Mouse (Mus musculus) embryonic facial prominence, embryonic 13.5 days (tissue): Measurements from ENCODE around the gene Macrod1. TPM values are rescaled to one million over a fixed set of nuclear protein-coding genes. Genes with fewer than 3 reads are reported as not detected.

Source experiments
- ATAC-seq: fragments of 200-750 bp; cut with Nextera tagmentation; 2 replicates; pipeline ENCODE4 v1.8.0; 2017; ENCODE audit warnings: low read depth; ENCODE audit not compliant: insufficient number of reproducible peaks, insufficient read depth, low FRiP score, low TSS enrichment
- H3K27ac ChIP-seq: fragments of 300-500 bp; sonication (generic); 2 replicates; pipeline ENCODE4 v1.5.1; 2015; ENCODE audit warnings: moderate library complexity, mild to moderate bottlenecking, inconsistent platforms
- H3K27me3 ChIP-seq: fragments of 300-500 bp; sonication (generic); 2 replicates; pipeline ENCODE4 v1.6.1; 2015; ENCODE audit warnings: mild to moderate bottlenecking, inconsistent platforms
- H3K36me3 ChIP-seq: fragments of 300-500 bp; sonication (generic); 2 replicates; pipeline ENCODE4 v1.6.1; 2015; ENCODE audit warnings: mild to moderate bottlenecking, inconsistent platforms
- H3K4me1 ChIP-seq: fragments of 300-500 bp; sonication (generic); 2 replicates; pipeline ENCODE4 v1.6.1; 2015; ENCODE audit warnings: inconsistent platforms
- H3K4me2 ChIP-seq: fragments of 300-500 bp; sonication (generic); 2 replicates; pipeline ENCODE4 v1.6.1; 2015; ENCODE audit warnings: moderate library complexity, mild to moderate bottlenecking, inconsistent platforms
- H3K4me3 ChIP-seq: fragments of 300-500 bp; sonication (generic); 2 replicates; pipeline ENCODE4 v1.5.1; 2015; ENCODE audit warnings: mild to moderate bottlenecking, inconsistent platforms
- H3K9ac ChIP-seq: fragments of 300-500 bp; sonication (generic); 2 replicates; pipeline ENCODE4 v1.6.1; 2015; ENCODE audit warnings: mild to moderate bottlenecking, inconsistent platforms
- H3K9me3 ChIP-seq: fragments of 300-500 bp; sonication (generic); 2 replicates; pipeline ENCODE4 v1.6.1; 2016; ENCODE audit warnings: inconsistent platforms
- WGBS: fragments of 180-500 bp; shearing (Covaris S2); methylation state at CpG from one replicate; pipeline ENCODE4 v1.1.7; 2015; ENCODE audit warnings: mixed read lengths; 5-methylcytosine and 5-hydroxymethylcytosine counted together
- polyA plus RNA-seq: library from polyadenylated mRNA; unstranded; fragments of >200 nt; fragmentation: Nextera tagmentation; extraction: Ambion mirVana; gene quantifications from 2 replicates; pipeline ENCODE4 v1.2.1, GENCODE M21; 2015

The Macrod1 gene
- polyA plus RNA-seq, 1 experiment from 2014 or later = 9.0 TPM

- Histone ChIP-seq H3K4me3 (no peak overlapping the region), H3K9ac (no peak overlapping the region), H3K9me3 (no peaks in the 10 kb centered on the region), H3K36me3 (peaks cover 10% of the 10 kb centered on the region), H3K4me1 (peaks cover 39% of the 10 kb centered on the region), H3K27me3 (no peaks in the 10 kb centered on the region; the same call in 1 of the 2 replicates), H3K27ac (no peak overlapping the region), H3K4me2 (no peak overlapping the region)
- ATAC-seq = no peak
- 51% methylated on average over 2 of the region's 2 CpGs for WGBS
Observed at GRCm38 (mm10) chr19:7192561-7192967, 136.0 kb downstream of the Macrod1 start.

DNA sequence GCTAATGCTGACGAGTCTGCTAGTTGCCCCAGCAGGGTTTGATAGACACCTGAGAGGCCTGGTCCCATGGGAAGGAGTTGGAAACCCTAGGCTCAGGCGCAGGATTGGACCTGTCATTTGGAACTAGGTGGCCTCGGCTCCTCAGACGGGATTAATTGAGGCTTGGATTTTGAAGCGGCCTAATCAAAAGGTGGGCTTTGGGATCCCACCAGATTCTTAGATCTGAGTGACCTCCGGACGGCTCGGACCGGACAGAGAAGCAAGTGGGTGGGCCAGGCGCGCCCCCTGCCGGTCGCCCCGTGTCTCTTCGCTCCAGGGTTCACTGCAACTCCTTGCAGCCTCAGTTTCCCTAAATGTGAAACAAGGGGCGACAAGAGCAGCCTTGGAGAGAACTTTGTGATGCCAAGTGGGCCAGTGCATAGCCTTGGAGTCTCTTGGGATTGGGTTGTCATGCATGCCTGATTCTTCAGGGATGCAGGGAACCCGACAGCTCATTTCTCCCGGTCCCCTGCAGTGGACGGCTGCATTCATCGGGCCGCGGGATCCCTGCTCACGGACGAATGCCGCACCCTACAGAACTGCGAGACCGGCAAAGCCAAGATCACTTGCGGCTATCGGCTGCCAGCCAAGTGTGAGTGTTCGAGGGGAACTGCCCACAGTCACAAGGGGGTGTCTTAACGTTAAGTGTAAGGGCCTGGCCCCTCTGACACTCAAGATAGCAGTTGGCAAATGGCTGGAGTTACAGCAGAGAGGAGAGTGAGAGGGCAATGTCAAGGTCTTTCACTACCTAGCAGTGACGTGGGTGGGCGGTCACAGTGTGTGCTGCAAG is 139.5 kb downstream of the Macrod1 start:
- ATAC-seq = no peak
- Histone ChIP-seq H3K4me3 (no peak overlapping the region), H3K9me3 (no peaks in the 10 kb centered on the region), H3K27me3 (no peaks in the 10 kb centered on the region), H3K4me2 (peak overlapping the region; percentile 5; the same call in 1 of the 2 replicates), H3K36me3 (peaks cover 45% of the 10 kb centered on the region), H3K4me1 (peaks cover 38% of the 10 kb centered on the region), H3K9ac (0 out of 2 replicates have a peak overlapping the region, but pooled peaks have one; percentile 27), H3K27ac (no peak overlapping the region)
- WGBS = 15% methylated on average over 33 of the region's 33 CpGs

GRCm38 (mm10) chr19:7196741-7197270 is 140.2 kb downstream of the Macrod1 start:
- H3K27ac ChIP-seq = no peak overlapping the region
- H3K36me3 ChIP-seq = peaks cover 52% of the 10 kb centered on the region
- H3K4me3 ChIP-seq = no peak overlapping the region
- H3K9ac ChIP-seq = 0 out of 2 replicates have a peak overlapping the region, but pooled peaks have one; percentile 27
- no peaks in the 10 kb centered on the region for H3K27me3 ChIP-seq
- no peak for ATAC-seq
- no peak overlapping the region for H3K4me2 ChIP-seq
- peaks cover 32% of the 10 kb centered on the region for H3K4me1 ChIP-seq
- WGBS = 9% methylated on average over 17 of the region's 17 CpGs
- no peaks in the 10 kb centered on the region for H3K9me3 ChIP-seq

- Histone ChIP-seq H3K4me1 (peaks cover 32% of the 10 kb centered on the region), H3K9me3 (no peaks in the 10 kb centered on the region), H3K27ac (no peak overlapping the region), H3K4me2 (no peak overlapping the region), H3K4me3 (no peak overlapping the region), H3K9ac (no peak overlapping the region), H3K27me3 (no peaks in the 10 kb centered on the region), H3K36me3 (peaks cover 55% of the 10 kb centered on the region)
- no peak for ATAC-seq
- WGBS = 78% methylated on average over 9 of the region's 9 CpGs
Observed at GRCm38 (mm10) chr19:7197445-7197844, 140.8 kb downstream of the Macrod1 start.

- peaks cover 72% of the 10 kb centered on the region for H3K36me3 ChIP-seq
- H3K9me3 ChIP-seq = no peaks in the 10 kb centered on the region
- H3K27me3 ChIP-seq = no peaks in the 10 kb centered on the region
- peaks cover 30% of the 10 kb centered on the region for H3K4me1 ChIP-seq
- no peak for ATAC-seq
- no peak overlapping the region for H3K4me2 ChIP-seq
- H3K9ac ChIP-seq = no peak overlapping the region
- H3K27ac ChIP-seq = no peak overlapping the region
- H3K4me3 ChIP-seq = no peak overlapping the region
- 94% methylated on average over 13 of the region's 13 CpGs for WGBS
Observed at GRCm38 (mm10) chr19:7199089-7199488, 142.5 kb downstream of the Macrod1 start.

DNA sequence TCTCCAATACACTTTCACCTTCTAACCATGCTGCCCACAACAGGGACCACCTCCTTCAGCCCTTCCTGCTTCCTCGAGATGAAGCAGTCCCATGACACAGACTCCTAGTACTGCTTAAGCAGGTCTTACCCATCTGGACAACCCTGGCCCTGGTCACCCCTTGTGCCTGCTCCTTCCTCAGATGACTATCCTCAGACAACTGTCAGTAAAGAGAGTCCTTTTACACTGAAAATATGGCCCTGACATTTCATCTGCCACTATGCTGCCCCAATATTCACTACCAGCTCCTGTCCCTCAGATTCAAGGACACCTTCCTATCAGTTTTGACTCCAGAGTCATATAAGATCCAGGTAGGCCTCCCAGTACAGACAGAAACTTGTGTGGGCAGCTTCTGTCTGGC is 143.8 kb downstream of the Macrod1 start:
- no peak overlapping the region for H3K4me3 ChIP-seq
- peaks cover 38% of the 10 kb centered on the region for H3K4me1 ChIP-seq
- no peak overlapping the region for H3K4me2 ChIP-seq
- peaks cover 75% of the 10 kb centered on the region for H3K36me3 ChIP-seq
- no peaks in the 10 kb centered on the region for H3K9me3 ChIP-seq
- 50% methylated on average over 1 of the region's 1 CpGs for WGBS
- H3K27ac ChIP-seq = no peak overlapping the region
- no peak for ATAC-seq
- no peak overlapping the region for H3K9ac ChIP-seq
- H3K27me3 ChIP-seq = no peaks in the 10 kb centered on the region

GRCm38 (mm10) chr19:7204898-7205297 is 148.3 kb downstream of the Macrod1 start:
- Histone ChIP-seq H3K27ac (peak overlapping the region; percentile 96; the same call in 1 of the 2 replicates), H3K9ac (peak overlapping the region; percentile 87), H3K4me2 (peak overlapping the region; percentile 84), H3K9me3 (no peaks in the 10 kb centered on the region), H3K36me3 (peaks cover 42% of the 10 kb centered on the region), H3K27me3 (no peaks in the 10 kb centered on the region), H3K4me3 (peak overlapping the region; percentile 85), H3K4me1 (peaks cover 23% of the 10 kb centered on the region)
- 58% methylated on average over 2 of the region's 2 CpGs for WGBS
- ATAC-seq = no peak

DNA sequence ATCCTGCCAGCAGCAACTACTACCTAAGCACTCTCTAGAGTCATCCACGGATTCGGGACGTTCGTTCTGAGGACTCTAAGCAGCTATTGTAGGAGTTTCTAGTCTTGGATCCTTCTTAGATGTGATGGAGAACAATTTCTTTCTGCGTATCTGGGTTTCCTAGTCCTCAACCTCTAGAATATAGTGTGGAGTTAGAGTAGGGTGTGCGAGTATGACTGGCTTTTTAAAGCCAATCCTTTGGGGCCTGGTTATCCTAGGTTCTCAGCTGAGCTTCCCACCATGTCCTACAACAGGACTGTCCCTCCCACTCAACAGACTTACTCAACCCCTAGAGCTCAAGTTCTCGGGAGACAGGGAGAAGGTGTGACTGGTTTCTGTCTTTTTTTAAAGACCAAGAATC is 148.7 kb downstream of the Macrod1 start:
- Histone ChIP-seq H3K9me3 (no peaks in the 10 kb centered on the region), H3K27ac (peak overlapping the region; percentile 96), H3K4me1 (peaks cover 23% of the 10 kb centered on the region), H3K9ac (peak overlapping the region; percentile 87), H3K4me2 (peak overlapping the region; percentile 84), H3K4me3 (peak overlapping the region; percentile 85), H3K27me3 (no peaks in the 10 kb centered on the region), H3K36me3 (peaks cover 37% of the 10 kb centered on the region)
- no peak for ATAC-seq
- 26% methylated on average over 7 of the region's 7 CpGs for WGBS

- H3K4me1 ChIP-seq = peaks cover 23% of the 10 kb centered on the region
- WGBS = under 1% methylated on average over 63 of the region's 79 CpGs
- H3K4me2 ChIP-seq = peak within 1 kb of the TSS; percentile 84
- H3K27ac ChIP-seq = peak within 1 kb of the TSS; percentile 96
- peak within 1 kb of the TSS; percentile 87 for H3K9ac ChIP-seq
- H3K9me3 ChIP-seq = no peaks in the 10 kb centered on the region
- H3K27me3 ChIP-seq = no peaks in the 10 kb centered on the region
- peak; percentile 93 for ATAC-seq
- H3K36me3 ChIP-seq = peaks cover 30% of the 10 kb centered on the region
- peak within 1 kb of the TSS; percentile 85 for H3K4me3 ChIP-seq
Observed at GRCm38 (mm10) chr19:7205753-7206736, 149.4 kb downstream of the Macrod1 start, which contains the start of gene Otub1. Otub1 (minus strand) TSS chr19:7206316.

DNA sequence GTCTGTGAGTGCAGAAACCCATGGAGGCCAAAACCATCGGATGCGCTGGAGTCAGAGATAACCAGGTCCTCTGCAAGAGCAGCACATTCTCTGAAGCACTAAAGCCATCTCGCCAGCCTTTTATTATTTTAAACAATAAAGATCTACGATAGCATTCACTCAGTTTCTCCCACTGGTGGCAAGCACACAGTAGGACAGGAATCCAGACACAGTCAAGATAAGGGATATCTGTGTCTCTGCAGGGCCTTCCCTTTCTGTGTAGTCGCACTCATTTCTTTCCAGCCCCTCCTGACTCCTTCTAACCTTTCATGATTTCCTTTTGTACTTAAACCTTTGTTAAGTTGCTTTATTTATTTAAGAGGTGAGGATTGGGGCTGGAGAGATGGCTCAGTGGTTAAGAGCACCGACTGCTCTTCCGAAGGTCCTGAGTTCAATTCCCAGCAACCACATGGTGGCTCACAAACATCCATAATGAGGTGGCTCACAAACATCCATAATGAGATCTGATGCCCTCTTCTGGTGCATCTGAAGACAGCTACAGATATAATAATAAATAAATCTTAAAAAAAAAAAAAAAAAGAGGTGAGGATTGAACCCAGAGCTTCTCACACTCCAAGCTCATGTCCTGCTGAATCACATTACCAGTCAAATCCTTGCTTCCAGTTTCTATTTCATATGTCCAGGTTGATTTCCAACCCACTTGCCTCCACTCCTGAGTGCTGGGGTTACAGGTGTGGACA is 153.5 kb downstream of the Macrod1 start:
- Histone ChIP-seq H3K9me3 (no peaks in the 10 kb centered on the region), H3K4me2 (no peak overlapping the region), H3K4me1 (peaks cover 11% of the 10 kb centered on the region), H3K4me3 (no peak overlapping the region), H3K27ac (no peak overlapping the region), H3K27me3 (no peaks in the 10 kb centered on the region), H3K36me3 (peaks cover 31% of the 10 kb centered on the region), H3K9ac (no peak overlapping the region)
- ATAC-seq = no peak
- WGBS = 93% methylated on average over 7 of the region's 7 CpGs

DNA sequence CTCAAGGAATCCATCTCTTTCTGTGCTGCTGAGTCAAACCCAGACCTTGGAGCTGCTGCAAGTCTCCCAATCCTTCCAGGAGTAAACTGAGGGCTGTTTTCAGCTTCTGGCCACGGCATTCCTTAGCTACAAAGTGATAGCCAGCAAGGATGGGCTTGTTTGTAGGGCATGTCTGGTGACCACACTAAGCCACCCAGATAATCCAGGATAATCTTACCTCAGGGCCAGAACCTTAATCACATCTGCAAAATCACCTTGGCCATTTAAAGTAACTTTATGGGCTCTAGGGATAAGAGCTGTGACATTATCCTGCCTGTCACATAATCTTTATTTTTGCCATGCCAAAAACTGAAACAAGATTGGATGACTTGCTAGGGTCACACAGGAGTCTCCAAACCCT is 155.6 kb downstream of the Macrod1 start:
- ATAC-seq = no peak
- Histone ChIP-seq H3K27me3 (no peaks in the 10 kb centered on the region), H3K36me3 (peaks cover 38% of the 10 kb centered on the region), H3K9me3 (no peaks in the 10 kb centered on the region), H3K4me2 (no peak overlapping the region), H3K4me1 (peaks cover 15% of the 10 kb centered on the region), H3K27ac (no peak overlapping the region), H3K4me3 (no peak overlapping the region), H3K9ac (no peak overlapping the region)
- WGBS = 81% methylated on average over 1 of the region's 1 CpGs
